Mouse (Mus musculus): Measurements from ENCODE around the gene Scg3. TPM values are rescaled to one million over a fixed set of nuclear protein-coding genes. Genes with fewer than 3 reads are reported as not detected.

Gene Scg3
- total RNA-seq, 2 experiments from 2014 or later, result 317 to 325 TPM

Other genes with a start within 250 kb of the Scg3 start
- gene Leo1, start 242.5 kb downstream of the Scg3 start, total RNA-seq (2021), result 10 to 100 TPM; 23.6 to 23.7 TPM
- 10 to 100 TPM; 51.5 to 61.4 TPM for gene Tmod3, start 124.4 kb downstream of the Scg3 start, total RNA-seq (2021)
- 100 to 1,000 TPM; 420 to 434 TPM for gene Tmod2, start 72.7 kb downstream of the Scg3 start, total RNA-seq (2021)
- 10 to 100 TPM; 56.9 to 57.2 TPM for gene Lysmd2, start 58.3 kb downstream of the Scg3 start, total RNA-seq (2021)
- 1 to 10 TPM; 1.2 to 1.5 TPM for gene Bmp5, start 91.3 kb upstream of the Scg3 start, total RNA-seq (2021)